Mouse (Mus musculus) E14TG2a.4 (cell line): ENCODE measurements at regions not wholly inside any gene's neighbourhood (a gene's known extent, or its start where the extent isn't known, plus 50 kb on each side); places are given as distances from the start of the nearest gene placed in this dataset.

ENCODE experiments used
- H3K27me3 ChIP-seq: 2 replicates; pipeline ENCODE4 v1.6.1; 2014; ENCODE audit warnings: low read length, control low read depth; ENCODE audit not compliant: insufficient read depth
- H3K36me3 ChIP-seq: 2 replicates; pipeline ENCODE4 v1.6.1; 2014; ENCODE audit warnings: low read length, control low read depth; ENCODE audit not compliant: insufficient read depth
- H3K4me1 ChIP-seq: replicated peaks from 2 replicates; pipeline ENCODE4 v1.6.1; 2014; ENCODE audit warnings: low read depth, low read length, control low read depth
- H3K4me3 ChIP-seq: replicated peaks from 2 replicates; pipeline ENCODE4 v1.5.1; 2014; ENCODE audit warnings: mild to moderate bottlenecking, low read length
- H3K9me3 ChIP-seq: 2 replicates; pipeline ENCODE4 v1.6.1; 2014; ENCODE audit warnings: low read length, control low read depth
- CTCF ChIP-seq: conservative IDR thresholded peaks from 2 replicates; pipeline ENCODE4 v1.5.1; 2014; ENCODE audit warnings: low read length
- NANOG ChIP-seq: IDR thresholded peaks from 2 replicates; pipeline ENCODE4 v1.6.1; 2014; ENCODE audit warnings: borderline replicate concordance, low read length, mixed read lengths
- POU5F1 ChIP-seq: IDR thresholded peaks from 2 replicates; pipeline ENCODE4 v1.6.1; 2014; ENCODE audit warnings: low read length, borderline replicate concordance

DNA sequence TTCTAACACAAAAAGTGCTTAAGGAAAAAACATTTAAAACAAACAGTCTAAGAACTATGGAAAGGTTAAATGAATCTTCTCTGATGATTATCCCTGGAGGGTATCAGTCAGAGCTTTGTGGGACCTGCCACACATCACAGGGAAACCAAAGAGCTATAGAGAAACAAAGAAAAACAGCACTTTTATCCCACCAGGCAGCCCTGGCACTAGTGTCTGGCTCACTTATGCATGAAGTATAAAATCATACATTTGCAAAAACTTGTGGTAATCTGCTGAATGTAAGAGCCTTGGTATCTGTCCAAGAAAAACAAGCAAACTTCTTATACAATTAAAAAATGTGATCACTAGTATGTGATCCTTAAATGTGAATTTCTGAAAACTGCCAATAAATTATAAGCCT lies 972.4 kb upstream of the Ctnnd2 start:
- no peak for TF ChIP-seq CTCF
- no peak for TF ChIP-seq NANOG
- no peak for TF ChIP-seq POU5F1
- H3K4me3 ChIP-seq: no peak overlapping the region
- no peaks in the 10 kb centered on the region for H3K9me3 ChIP-seq
- H3K36me3 ChIP-seq: no peaks in the 10 kb centered on the region
- no peaks in the 10 kb centered on the region for H3K4me1 ChIP-seq
- no peaks in the 10 kb centered on the region for H3K27me3 ChIP-seq

DNA sequence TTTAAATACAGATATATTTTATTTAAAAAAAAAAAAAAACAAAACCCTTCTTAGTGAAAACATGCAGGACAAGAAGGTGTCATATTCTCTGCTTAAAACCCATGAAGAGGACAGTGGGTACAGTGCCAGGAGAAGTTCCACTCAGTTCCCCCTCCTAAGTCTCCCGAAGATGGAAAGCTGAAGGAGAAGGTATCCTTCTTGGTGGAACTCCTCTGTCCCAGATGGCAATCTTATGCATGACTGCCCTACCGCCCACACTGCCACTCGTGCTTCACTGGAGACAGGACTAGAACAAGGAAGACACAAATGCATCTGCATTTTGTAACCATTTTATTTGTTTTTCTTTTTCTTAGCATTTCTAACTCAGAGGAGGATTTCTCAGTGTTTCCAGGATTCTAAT lies 948.7 kb upstream of the Ctnnd2 start:
- TF ChIP-seq NANOG (no peak), CTCF (no peak), POU5F1 (no peak)
- Histone ChIP-seq H3K36me3 (no peaks in the 10 kb centered on the region), H3K27me3 (no peaks in the 10 kb centered on the region), H3K4me3 (no peak overlapping the region), H3K4me1 (no peaks in the 10 kb centered on the region), H3K9me3 (no peaks in the 10 kb centered on the region)

DNA sequence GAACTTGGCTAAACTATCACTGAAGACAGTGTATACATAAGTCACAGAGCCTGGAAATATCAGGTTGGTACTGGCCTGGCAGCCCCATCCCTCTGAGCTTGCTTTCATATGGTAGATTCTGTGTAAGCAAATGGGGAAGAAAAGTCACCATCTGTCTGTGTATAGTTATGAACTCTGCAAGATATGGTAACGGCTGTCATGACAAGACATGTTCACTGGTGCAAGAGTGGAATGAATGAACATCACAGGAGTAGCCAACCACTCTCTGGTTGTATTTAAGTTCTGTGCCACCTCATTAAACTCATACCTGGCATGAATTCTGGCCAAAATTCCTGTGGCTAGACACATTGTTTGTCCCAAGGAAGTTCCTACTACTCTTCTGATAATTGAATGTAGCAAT lies 945.5 kb upstream of the Ctnnd2 start:
- Histone ChIP-seq H3K4me1 (no peaks in the 10 kb centered on the region), H3K9me3 (no peaks in the 10 kb centered on the region), H3K4me3 (no peak overlapping the region), H3K27me3 (no peaks in the 10 kb centered on the region), H3K36me3 (no peaks in the 10 kb centered on the region)
- TF ChIP-seq CTCF: no peak
- no peak for TF ChIP-seq POU5F1
- TF ChIP-seq NANOG: no peak

DNA sequence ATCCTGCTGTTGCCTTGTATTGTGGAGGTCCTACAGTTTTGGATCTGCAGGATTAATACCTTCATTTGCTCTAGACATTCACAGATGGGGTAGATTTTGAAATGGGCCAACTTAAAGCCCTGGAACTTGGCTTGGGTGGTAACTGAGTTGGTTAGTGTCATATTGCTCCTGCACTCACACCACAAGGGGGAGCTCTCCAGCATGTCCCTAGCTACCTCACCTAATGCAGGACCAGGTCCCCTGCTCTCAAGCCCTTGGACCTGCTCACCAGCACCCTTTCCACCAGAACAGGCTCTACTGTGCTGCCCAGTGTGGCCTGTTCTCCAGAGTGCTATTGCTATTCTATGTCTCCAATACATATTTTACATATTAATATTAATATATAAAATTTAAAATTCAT lies 937.8 kb upstream of the Ctnnd2 start:
- TF ChIP-seq POU5F1 (no peak), NANOG (no peak), CTCF (peak; percentile 34)
- Histone ChIP-seq H3K27me3 (no peaks in the 10 kb centered on the region), H3K9me3 (no peaks in the 10 kb centered on the region), H3K36me3 (no peaks in the 10 kb centered on the region), H3K4me3 (no peak overlapping the region), H3K4me1 (no peaks in the 10 kb centered on the region)

DNA sequence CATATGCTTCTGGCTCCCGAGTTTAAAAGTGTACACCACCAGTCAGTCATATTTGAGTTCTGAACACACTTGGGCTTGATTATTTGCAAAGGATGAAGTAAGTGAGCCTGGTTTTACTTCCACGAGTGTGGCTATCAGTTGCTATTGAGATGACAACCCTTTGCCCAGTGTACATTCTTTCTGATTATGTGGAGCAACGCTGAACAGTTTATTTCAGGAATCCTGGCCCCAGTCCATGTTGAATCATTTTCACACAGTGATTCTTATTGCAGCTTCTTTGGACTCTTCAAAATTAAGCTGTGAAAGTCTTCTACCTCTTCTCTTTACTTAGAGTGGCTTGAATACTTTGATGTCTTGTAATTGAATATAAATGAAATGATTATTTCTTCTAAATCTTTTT lies 917.2 kb upstream of the Ctnnd2 start:
- no peaks in the 10 kb centered on the region for H3K9me3 ChIP-seq
- H3K4me1 ChIP-seq: no peaks in the 10 kb centered on the region
- H3K36me3 ChIP-seq: no peaks in the 10 kb centered on the region
- TF ChIP-seq NANOG (no peak), POU5F1 (no peak), CTCF (no peak)
- H3K4me3 ChIP-seq: no peak overlapping the region
- no peaks in the 10 kb centered on the region for H3K27me3 ChIP-seq

DNA sequence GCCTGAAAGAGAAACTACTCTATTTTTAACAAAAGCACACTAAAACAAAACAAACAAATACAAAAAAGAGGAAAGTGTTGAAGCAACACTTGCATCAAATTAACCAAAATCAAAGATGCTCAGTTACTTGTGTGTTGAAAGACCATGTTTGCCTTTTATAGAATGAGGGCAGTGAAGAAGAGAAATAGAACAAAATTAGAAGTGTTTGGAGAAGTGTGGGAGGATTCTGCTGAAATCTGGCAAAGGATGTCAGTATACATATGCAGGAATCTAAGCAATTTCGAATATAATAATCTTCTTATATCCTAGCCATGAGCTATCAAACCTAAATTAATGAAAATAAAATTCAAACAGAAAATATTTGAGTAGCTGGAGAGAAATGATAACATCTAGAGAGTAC lies 905.6 kb upstream of the Ctnnd2 start:
- Histone ChIP-seq H3K4me3 (no peak overlapping the region), H3K4me1 (no peaks in the 10 kb centered on the region), H3K36me3 (no peaks in the 10 kb centered on the region), H3K27me3 (no peaks in the 10 kb centered on the region), H3K9me3 (no peaks in the 10 kb centered on the region)
- no peak for TF ChIP-seq NANOG
- TF ChIP-seq POU5F1: no peak
- TF ChIP-seq CTCF: no peak

DNA sequence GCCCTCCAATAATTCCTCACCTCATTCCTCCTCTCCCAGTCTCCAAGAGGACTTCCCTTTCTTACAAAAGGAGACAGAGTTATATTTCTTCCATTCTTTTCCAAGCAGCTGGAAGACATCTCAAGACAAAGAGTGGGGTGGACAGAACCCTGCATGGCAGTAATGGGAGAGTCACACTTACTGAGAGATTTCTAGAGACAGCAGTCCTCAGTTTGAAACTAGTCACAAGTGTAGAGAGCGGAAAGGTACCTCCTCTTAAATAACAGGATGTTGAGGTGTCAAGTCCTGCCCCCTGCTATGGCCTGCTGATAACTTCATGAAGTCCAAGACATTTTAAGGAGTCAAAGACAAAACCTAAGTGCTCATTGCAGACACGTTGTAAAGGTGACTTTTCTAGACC lies 875.9 kb upstream of the Ctnnd2 start:
- Histone ChIP-seq H3K4me1 (no peaks in the 10 kb centered on the region), H3K4me3 (no peak overlapping the region), H3K36me3 (no peaks in the 10 kb centered on the region), H3K9me3 (peaks cover 17% of the 10 kb centered on the region), H3K27me3 (no peaks in the 10 kb centered on the region)
- TF ChIP-seq POU5F1 (no peak), NANOG (no peak), CTCF (no peak)
